ENCODE assay signal across 15 mouse cellular contexts in the genomic region with DNA sequence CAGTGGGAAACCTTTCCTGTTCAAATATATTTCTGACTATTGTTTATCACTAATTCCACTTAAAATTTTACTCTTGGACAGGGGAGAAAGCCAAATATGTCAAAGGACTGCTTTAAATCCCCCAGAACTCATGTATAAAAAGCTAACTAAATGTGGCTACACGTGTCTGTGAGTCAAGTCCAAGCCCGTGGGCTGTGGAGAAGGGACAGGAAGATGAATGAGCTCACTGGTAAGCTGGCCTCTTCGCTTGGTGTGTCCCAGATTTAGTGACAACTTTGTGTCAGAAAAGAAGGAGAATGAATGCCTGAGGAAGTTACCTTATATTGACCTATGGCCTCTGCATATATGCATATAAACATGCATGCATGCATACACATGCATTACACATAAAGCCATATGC.
A peak's percentile ranks its signal among the peaks of the same experiment; 100 is the strongest.
DNase-seq lines count a peak whose midpoint lies in the region.
"Had no signal": no experiment of that assay in that cellular context is flagged by ENCODE, and none has a peak within 500 bp of the region (broad histone marks: within the 10 kb centered on the region; RNA-seq: fewer than 3 reads in every experiment).

No protein-coding gene starts in this region.

- intact Hi-C loops in left cerebral cortex, postnatal 25 days (cut with DNase I), result loop anchor here (1.0 to 10.0 kb wide), 3 partner anchors 120 to 318 kb away; no protein-coding TSS in a partner anchor

- DNase-seq in frontal cortex, postnatal 36 days (ENCODE audit: low spot score in 2 of 2), result peak; percentile 12 to 44
- DNase-seq in frontal cortex, postnatal 14 days (ENCODE audit: low spot score in 2 of 2), result no peak
- peak; percentile 34 for DNase-seq in right cerebral cortex, adult 18-20 months
- no peak for DNase-seq in right cerebral cortex, postnatal 10 days (ENCODE audit: low spot score in 2 of 2)
- DNase-seq in left cerebral cortex, postnatal 25 days (ENCODE audit: low spot score in 2 of 2), result peak; percentile 6 to 72
- no peak for DNase-seq in Muller cell, postnatal 12 days (ENCODE audit: inconsistent ontology term)
- DNase-seq: adrenal gland, adult 2 months; adrenal gland, postnatal 25 days; cerebellum, adult 2 months; cerebellum, postnatal 14 days; embryo, embryonic 11 days; gastrocnemius, postnatal 10 days; heart, adult 18-20 months; heart, postnatal 10 days; heart, postnatal 4 days had no signal

Comparison
In these comparisons a context has a peak if more than half of its experiments do, and no peak if none do; other contexts are left out.
1. DNase-seq: peak in frontal cortex, postnatal 36 days (2 of 2), right cerebral cortex, adult 18-20 months (single experiment) and left cerebral cortex, postnatal 25 days (2 of 2); none in frontal cortex, postnatal 14 days (0 of 2), right cerebral cortex, postnatal 10 days (0 of 2) and Muller cell, postnatal 12 days (single experiment).